Mouse (Mus musculus) CH12.LX (cell line): ENCODE results near the gene Ddx52.

ENCODE experiments used
- CTCF ChIP-seq, 2 experiments: IDR thresholded peaks in 1 of 2; conservative IDR thresholded peaks in 1 of 2; 2 replicates each; pipeline ENCODE4 v1.5.1; 2011 to 2012; ENCODE audit warnings: low read depth in 2 of 2, low read length in 2 of 2, improper control_type of control experiment in 1 of 2, inconsistent platforms in 1 of 2, mild to moderate bottlenecking in 1 of 2, moderate library complexity in 1 of 2
- E2F4 ChIP-seq: IDR thresholded peaks from 2 replicates; pipeline ENCODE4 v1.6.1; 2011; ENCODE audit warnings: low read depth, low read length, improper control_type of control experiment; ENCODE audit not compliant: insufficient replicate concordance
- EP300 ChIP-seq: IDR thresholded peaks from 2 replicates; pipeline ENCODE4 v1.6.1; 2011; ENCODE audit warnings: low read length, improper control_type of control experiment
- MAFK ChIP-seq: IDR thresholded peaks from 2 replicates; pipeline ENCODE4 v1.6.1; 2011; ENCODE audit warnings: low read length, improper control_type of control experiment; ENCODE audit not compliant: insufficient replicate concordance
- MAZ ChIP-seq: IDR thresholded peaks from 2 replicates; pipeline ENCODE4 v1.6.1; 2012; ENCODE audit warnings: low read depth, mild to moderate bottlenecking, inconsistent platforms, low read length, improper control_type of control experiment, moderate library complexity
- MEF2A ChIP-seq: IDR thresholded peaks from 2 replicates; pipeline ENCODE4 v1.6.1; 2014; ENCODE audit warnings: low read depth, mild to moderate bottlenecking, inconsistent platforms, low read length, improper control_type of control experiment, borderline replicate concordance
- POLR2AphosphoS2 ChIP-seq: IDR thresholded peaks from 2 replicates; pipeline ENCODE4 v1.6.1; 2011; ENCODE audit warnings: low read depth, low read length, improper control_type of control experiment
- UBTF ChIP-seq: IDR thresholded peaks from 2 replicates; pipeline ENCODE4 v1.6.1; 2012; ENCODE audit warnings: low read depth, mild to moderate bottlenecking, inconsistent platforms, low read length, improper control_type of control experiment, moderate library complexity
- USF1 ChIP-seq: IDR thresholded peaks from 2 replicates; pipeline ENCODE4 v1.6.1; 2014; ENCODE audit warnings: low read depth, mild to moderate bottlenecking, inconsistent platforms, low read length, improper control_type of control experiment
- ZC3H11A ChIP-seq: IDR thresholded peaks from 2 replicates; pipeline ENCODE4 v1.6.1; 2012; ENCODE audit warnings: low read depth, mild to moderate bottlenecking, inconsistent platforms, low read length, improper control_type of control experiment

GRCm38 (mm10) chr11:83913824-83914311, 28.0 kb upstream of the Ddx52 start:
- TF ChIP-seq EP300, result no peak
- no peak for TF ChIP-seq POLR2AphosphoS2
- TF ChIP-seq UBTF, result no peak
- TF ChIP-seq CTCF (conservative IDR thresholded peaks at IDR 0.05 in 1 of 2, IDR thresholded peaks at IDR 0.05 in 1 of 2; ENCODE audit: low read depth in 2 of 2, low read length in 2 of 2), result no peak
- TF ChIP-seq MAZ, result no peak
- no peak for TF ChIP-seq ZC3H11A
- no peak for TF ChIP-seq MAFK
- TF ChIP-seq USF1, result no peak
- TF ChIP-seq E2F4, result no peak
- TF ChIP-seq MEF2A, result no peak
